Mouse (Mus musculus) monocyte, adult 2 months (primary cell): ENCODE measurements around the gene Btc.

Source experiments
- DNase-seq, 2 experiments: peaks; one replicate each; pipeline ENCODE4 v3.0.0; 2022; ENCODE audit warnings: low spot score in 2 of 2, low read depth in 1 of 2

The Btc gene

GRCm38 (mm10) chr5:91321840-91322239 lies 81.0 kb downstream of the Btc start:
- no peak for DNase-seq

DNA sequence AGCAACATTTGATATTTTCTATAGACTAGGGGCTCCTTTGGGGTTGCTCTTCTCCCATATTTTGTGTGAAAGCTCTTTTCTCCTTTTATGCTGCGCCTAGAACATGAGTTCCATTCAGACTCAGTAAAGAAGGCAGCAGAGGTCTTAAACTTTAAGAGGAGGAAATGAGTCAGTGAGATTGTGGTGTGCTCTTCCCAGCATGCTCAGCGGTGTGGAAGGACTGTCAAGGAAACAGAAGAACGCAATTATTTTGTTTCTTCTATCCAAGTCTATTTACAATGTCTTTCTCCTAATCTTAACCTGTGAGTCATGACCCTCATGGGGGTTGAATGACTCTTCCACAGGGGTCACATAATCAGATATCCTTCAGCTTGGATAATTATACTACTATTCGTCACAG lies 82.4 kb downstream of the Btc start:
- no peak for DNase-seq

GRCm38 (mm10) chr5:91313971-91314370 lies 88.8 kb downstream of the Btc start:
- DNase-seq = no peak

DNA sequence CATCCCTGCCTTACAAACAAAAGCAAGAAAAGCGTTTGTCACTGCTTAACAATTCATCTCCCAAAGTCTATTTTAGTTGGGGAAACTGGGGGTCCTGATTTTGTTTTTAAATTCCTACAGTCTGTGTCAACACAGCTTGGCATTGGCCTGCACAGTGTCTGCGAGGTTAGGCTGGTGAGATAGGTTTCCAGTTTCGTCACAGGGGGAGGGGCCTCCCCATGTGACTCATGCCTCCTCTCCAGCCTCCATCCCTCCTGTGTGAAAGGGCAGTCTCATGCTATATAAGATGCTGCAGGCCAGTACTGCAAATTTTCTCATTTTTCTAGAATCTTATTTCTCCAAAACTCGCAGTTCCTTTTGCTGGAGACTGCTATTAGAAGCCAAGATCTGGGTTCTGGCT lies 91.0 kb downstream of the Btc start:
- no peak for DNase-seq

GRCm38 (mm10) chr5:91308576-91308975 lies 94.2 kb downstream of the Btc start:
- no peak for DNase-seq

DNA sequence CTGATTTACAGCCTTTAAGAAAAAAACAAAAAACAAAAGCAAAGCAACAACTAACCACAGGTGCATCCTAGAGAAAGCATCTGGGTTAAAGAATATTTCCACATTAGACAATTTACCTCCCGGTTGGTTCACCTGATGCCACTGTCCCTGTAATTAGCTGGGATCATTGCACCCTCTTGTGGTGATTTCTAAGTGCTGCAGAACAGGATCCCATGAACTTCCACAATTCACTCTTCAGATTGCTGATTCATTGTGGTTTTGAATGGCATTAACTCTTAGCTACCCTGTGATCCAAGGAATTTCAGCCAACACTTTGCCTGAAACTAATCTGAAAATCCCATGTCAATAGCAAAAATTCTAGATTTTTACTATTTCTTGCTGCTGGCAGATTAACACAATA lies 94.9 kb downstream of the Btc start:
- no peak for DNase-seq
